Mouse (Mus musculus) kidney, adult 2 months (tissue): ENCODE measurements around the gene Hoxd8. TPM values are rescaled to one million over a fixed set of nuclear protein-coding genes. Genes with fewer than 3 reads are reported as not detected.

Experiments
- DNase-seq: peaks from one replicate; pipeline ENCODE4 v3.0.0; 2021
- H3K27ac ChIP-seq: fragments of 200-500 bp; 2 replicates; pipeline ENCODE4 v1.5.1; 2012; ENCODE audit warnings: low read depth, low read length, control low read depth, inconsistent platforms; ENCODE audit not compliant: insufficient read depth
- H3K27me3 ChIP-seq: fragments of 200-500 bp; replicated peaks from 2 replicates; pipeline ENCODE4 v1.6.1; 2012; ENCODE audit warnings: mild to moderate bottlenecking, moderate library complexity, low read length, inconsistent platforms; ENCODE audit not compliant: control insufficient read depth, insufficient read depth
- H3K36me3 ChIP-seq: fragments of 200-500 bp; 2 replicates; pipeline ENCODE4 v1.6.1; 2012; ENCODE audit warnings: mild to moderate bottlenecking, moderate library complexity, low read length, inconsistent platforms; ENCODE audit not compliant: control insufficient read depth, insufficient read depth
- H3K4me1 ChIP-seq: fragments of 200-500 bp; 2 replicates; pipeline ENCODE4 v1.6.1; 2011; ENCODE audit warnings: low read length; ENCODE audit not compliant: control insufficient read depth, insufficient read depth
- H3K4me3 ChIP-seq: fragments of 200-500 bp; 2 replicates; pipeline ENCODE4 v1.5.1; 2011; ENCODE audit warnings: mild to moderate bottlenecking, low read depth, low read length, control low read depth; ENCODE audit not compliant: insufficient read depth
- CTCF ChIP-seq: fragments of 200-500 bp; conservative IDR thresholded peaks from 2 replicates; pipeline ENCODE4 v1.5.1; 2011; ENCODE audit warnings: low read depth, mild to moderate bottlenecking, control low read depth, low read length, moderate library complexity, mixed read lengths; ENCODE audit not compliant: insufficient read depth, insufficient read length
- POLR2A ChIP-seq: fragments of 200-500 bp; IDR thresholded peaks from one replicate; pipeline ENCODE4 v1.6.1; 2011; ENCODE audit warnings: low read depth, low read length, control low read depth
- WGBS: fragments of 180-500 bp; shearing (Covaris S2); methylation state at CpG from one replicate; pipeline ENCODE4 v1.1.7; 2018; 5-methylcytosine and 5-hydroxymethylcytosine counted together
- polyA plus RNA-seq: library from polyadenylated mRNA; depleted of rRNA; stranded (reverse); fragments of >200 nt; gene quantifications from 2 replicates; pipeline ENCODE4 v1.2.3, GENCODE M21; 2012

The Hoxd8 gene
- polyA plus RNA-seq, 1 experiment, result 45.8 TPM

DNA sequence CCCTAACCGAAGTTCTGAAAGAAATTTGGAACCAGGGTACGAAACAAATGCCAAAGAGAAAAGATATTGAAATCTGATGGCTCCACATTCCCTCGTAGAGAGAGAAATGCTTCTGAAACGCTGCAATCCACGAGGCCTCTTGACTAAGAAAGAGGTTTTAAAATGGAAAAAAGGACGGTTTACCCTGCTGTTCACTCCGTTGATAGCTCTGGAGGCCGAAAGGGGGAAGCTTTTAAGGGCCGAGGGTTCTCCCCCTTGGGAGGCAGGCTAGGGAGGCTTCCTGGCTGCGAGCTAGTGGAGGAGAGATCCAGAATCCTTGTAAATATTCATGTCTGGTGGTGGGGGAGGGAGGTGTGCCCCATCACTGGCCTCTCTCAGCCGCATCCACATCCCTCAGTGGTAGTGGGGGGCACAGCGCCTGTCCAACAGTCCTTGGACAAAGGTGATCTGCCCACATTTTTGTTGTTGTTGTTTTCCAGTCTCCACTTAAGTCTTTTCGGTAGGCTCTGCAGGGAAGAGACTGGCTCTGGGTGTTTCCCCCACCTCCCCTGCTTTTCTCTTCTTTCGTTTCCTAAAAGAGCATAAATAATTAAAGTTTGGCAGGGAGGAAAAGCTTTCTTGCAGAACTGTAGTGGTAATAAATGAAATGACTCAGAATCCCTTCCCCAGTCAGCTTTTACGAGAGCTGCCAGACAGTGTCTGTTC lies 25.4 kb upstream of the Hoxd8 start, which contains the start of gene Hoxd11:
Gene Hoxd11 (plus strand): TSS at position 667 of the 705 bp plus-strand sequence.
- H3K4me3 ChIP-seq, result peak within 1 kb of the TSS; percentile 44
- peaks cover 9% of the 10 kb centered on the region for H3K27me3 ChIP-seq
- WGBS, result 39% methylated on average over 15 of the region's 15 CpGs
- H3K4me1 ChIP-seq, result no peaks in the 10 kb centered on the region
- DNase-seq, result no peak
- peak within 1 kb of the TSS; percentile 61; the same call in 1 of the 2 replicates for H3K27ac ChIP-seq
- TF ChIP-seq CTCF (no peak), POLR2A (no peak)
- no peaks in the 10 kb centered on the region for H3K36me3 ChIP-seq

DNA sequence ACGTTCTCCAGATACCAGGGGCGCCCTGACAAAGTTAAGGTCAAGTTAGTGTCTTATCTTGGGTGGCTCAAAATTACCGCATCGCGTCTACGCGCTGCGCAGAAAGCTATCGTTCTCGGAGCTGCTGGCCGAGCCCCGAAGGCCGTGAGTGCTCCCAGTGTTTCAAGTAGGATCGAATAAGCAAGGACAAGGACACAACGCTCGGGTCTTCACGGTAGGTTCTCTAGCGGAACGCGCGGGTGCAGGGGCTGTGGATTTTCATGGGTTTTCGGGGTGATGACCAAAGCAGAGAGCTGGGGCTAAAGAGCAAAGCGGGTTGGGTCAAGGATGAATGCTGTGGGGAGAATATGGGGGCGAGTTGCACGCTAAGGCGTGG lies 24.8 kb upstream of the Hoxd8 start:
- Histone ChIP-seq H3K4me1 (no peaks in the 10 kb centered on the region), H3K4me3 (peak overlapping the region; percentile 44), H3K27me3 (peaks cover 9% of the 10 kb centered on the region), H3K36me3 (no peaks in the 10 kb centered on the region), H3K27ac (peak overlapping the region; percentile 61; the same call in 1 of the 2 replicates)
- 7% methylated on average over 26 of the region's 26 CpGs for WGBS
- no peak for DNase-seq
- no peak for TF ChIP-seq CTCF

- H3K4me3 ChIP-seq, result peak overlapping the region; percentile 44
- no peak for TF ChIP-seq POLR2A
- TF ChIP-seq CTCF, result no peak
- DNase-seq, result no peak
- H3K27me3 ChIP-seq, result peaks cover 9% of the 10 kb centered on the region
- H3K27ac ChIP-seq, result peak overlapping the region; percentile 61; the same call in 1 of the 2 replicates
- no peaks in the 10 kb centered on the region for H3K36me3 ChIP-seq
- H3K4me1 ChIP-seq, result no peaks in the 10 kb centered on the region
- WGBS, result 8% methylated on average over 23 of the region's 23 CpGs
Observed at GRCm38 (mm10) chr2:74679980-74680379, 24.4 kb upstream of the Hoxd8 start.

- Histone ChIP-seq H3K36me3 (no peaks in the 10 kb centered on the region), H3K27ac (peak overlapping the region; percentile 12), H3K4me1 (no peaks in the 10 kb centered on the region), H3K27me3 (peaks cover 9% of the 10 kb centered on the region), H3K4me3 (peak overlapping the region; percentile 44; the same call in 1 of the 2 replicates)
- TF ChIP-seq CTCF (no peak), POLR2A (no peak)
- 40% methylated on average over 21 of the region's 21 CpGs for WGBS
- no peak for DNase-seq
Observed at GRCm38 (mm10) chr2:74680561-74681398, 23.6 kb upstream of the Hoxd8 start.

DNA sequence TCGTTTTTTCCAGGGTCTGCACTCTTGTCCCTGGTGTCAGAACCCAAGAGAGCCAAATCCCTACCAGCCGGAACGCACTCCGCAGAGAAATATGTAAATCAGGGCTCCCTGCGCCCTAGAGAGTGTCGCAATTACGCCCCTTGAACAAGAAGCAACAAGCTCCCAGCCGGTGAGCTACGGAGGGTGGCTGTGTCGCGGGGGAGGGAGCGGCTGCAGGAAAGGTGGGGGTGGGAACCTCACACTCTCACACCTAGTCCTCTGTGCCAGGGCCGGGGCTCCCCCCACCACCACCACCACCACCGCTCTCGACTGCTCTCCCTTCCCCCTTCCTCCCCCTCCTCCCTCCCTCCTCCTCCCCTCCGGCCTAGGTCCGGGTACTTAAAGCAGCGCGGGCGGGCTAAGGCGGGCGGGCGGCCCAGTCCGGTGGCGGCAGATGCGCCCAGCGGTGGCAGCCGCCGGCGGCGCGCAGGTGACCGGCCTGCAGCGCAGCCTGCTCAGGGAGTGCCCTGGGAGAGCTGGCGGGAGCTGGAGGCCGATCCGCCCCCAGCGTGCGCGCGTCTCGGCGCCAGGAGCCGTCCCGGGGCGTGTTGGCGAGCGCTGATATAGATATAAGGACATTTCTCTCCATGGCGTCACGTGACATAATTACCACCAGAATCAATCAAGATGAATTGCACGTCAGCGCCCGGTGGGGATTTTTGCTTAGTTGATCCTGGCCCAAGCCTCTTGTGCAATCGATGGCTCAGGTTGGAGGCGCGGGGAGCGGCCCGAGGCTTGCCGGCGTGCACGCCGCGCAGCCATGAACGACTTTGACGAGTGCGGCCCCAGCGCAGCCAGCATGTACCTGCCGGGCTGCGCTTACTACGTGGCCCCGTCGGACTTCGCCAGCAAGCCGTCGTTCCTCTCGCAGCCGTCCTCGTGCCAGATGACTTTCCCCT lies 22.6 kb upstream of the Hoxd8 start:
- Histone ChIP-seq H3K27me3 (peaks cover 9% of the 10 kb centered on the region), H3K4me3 (peak overlapping the region; percentile 31), H3K4me1 (no peaks in the 10 kb centered on the region), H3K27ac (peak overlapping the region; percentile 59; the same call in 1 of the 2 replicates), H3K36me3 (no peaks in the 10 kb centered on the region)
- no peak for TF ChIP-seq CTCF
- TF ChIP-seq POLR2A, result no peak
- WGBS, result 2% methylated on average over 75 of the region's 78 CpGs
- peak; percentile 39 for DNase-seq

- Histone ChIP-seq H3K4me1 (no peaks in the 10 kb centered on the region), H3K4me3 (peak overlapping the region; percentile 31), H3K36me3 (no peaks in the 10 kb centered on the region), H3K27me3 (peaks cover 10% of the 10 kb centered on the region), H3K27ac (no peak overlapping the region)
- TF ChIP-seq POLR2A, result no peak
- TF ChIP-seq CTCF, result no peak
- 4% methylated on average over 47 of the region's 51 CpGs for WGBS
- DNase-seq, result peak; percentile 12
Observed at GRCm38 (mm10) chr2:74682796-74683195, 21.6 kb upstream of the Hoxd8 start.
